Mouse (Mus musculus): ENCODE data around the gene Evx1. TPM values are rescaled to one million over a fixed set of nuclear protein-coding genes. Genes with fewer than 3 reads are reported as not detected.
A peak's percentile ranks its signal among the peaks of the same experiment; 100 is the strongest.

Gene Evx1
- polyA plus RNA-seq, 1 experiment from 2014 or later, result not detected

DNA sequence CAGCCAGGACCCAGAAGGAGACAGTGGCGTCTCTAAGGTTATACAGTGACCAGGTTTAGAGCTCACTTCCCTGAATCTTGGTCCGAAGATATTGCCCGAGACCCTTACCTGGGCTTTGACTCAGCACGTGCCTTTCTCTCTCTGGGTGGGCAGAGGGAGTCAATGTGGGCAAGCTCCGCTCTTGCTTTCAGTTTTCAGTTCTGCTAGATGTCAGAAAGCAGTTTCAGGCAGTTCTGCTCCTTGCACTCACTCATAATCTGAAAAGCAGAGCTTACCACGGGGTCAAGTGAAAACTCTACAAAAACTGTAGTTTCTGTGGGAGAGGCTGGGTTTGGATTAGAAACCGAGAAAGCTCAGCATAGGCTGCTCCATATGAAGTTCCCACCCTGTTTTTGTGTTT, 21.0 kb upstream of the Evx1 start:
- H3K27ac ChIP-seq, result no peak overlapping the region
- no peak for ATAC-seq (replicated peaks; ENCODE audit: insufficient number of reproducible peaks, insufficient read depth, low FRiP score, low read depth)
- peaks cover 10% of the 10 kb centered on the region for H3K4me1 ChIP-seq (replicated peaks)
- H3K4me2 ChIP-seq, result no peak overlapping the region
- no peak overlapping the region for H3K4me3 ChIP-seq
- no peaks in the 10 kb centered on the region for H3K9me3 ChIP-seq (replicated peaks)
- no peaks in the 10 kb centered on the region for H3K36me3 ChIP-seq
- WGBS, result 62% methylated on average over 7 of the region's 7 CpGs
- H3K27me3 ChIP-seq, result peaks cover 77% of the 10 kb centered on the region
- H3K9ac ChIP-seq, result no peak overlapping the region

DNA sequence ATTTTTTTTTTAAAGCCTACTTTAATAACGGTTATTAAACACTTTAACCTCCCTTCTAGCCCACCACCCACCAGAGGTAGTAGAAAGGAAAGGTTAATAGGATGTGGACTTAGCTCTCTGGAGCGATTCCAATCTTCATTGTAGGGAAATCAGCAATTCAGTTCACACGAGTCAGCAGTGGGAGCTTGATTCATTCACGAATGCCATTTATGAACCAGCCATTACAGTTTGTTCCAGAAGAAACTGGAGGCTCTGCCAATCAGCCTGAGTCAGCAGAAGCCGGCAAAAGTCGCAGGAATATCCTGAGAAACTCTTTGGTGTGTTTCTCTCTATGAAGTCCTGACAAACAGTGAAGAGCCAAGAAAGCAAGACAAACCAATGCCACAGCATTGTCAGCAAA, 18.7 kb upstream of the Evx1 start:
- Histone ChIP-seq H3K4me1 (replicated peaks) (peaks cover 10% of the 10 kb centered on the region), H3K36me3 (no peaks in the 10 kb centered on the region), H3K9me3 (replicated peaks) (no peaks in the 10 kb centered on the region), H3K27me3 (peaks cover 71% of the 10 kb centered on the region), H3K27ac (no peak overlapping the region), H3K4me2 (no peak overlapping the region), H3K4me3 (no peak overlapping the region), H3K9ac (no peak overlapping the region)
- WGBS, result 71% methylated on average over 6 of the region's 6 CpGs
- ATAC-seq (replicated peaks; ENCODE audit: insufficient number of reproducible peaks, insufficient read depth, low FRiP score, low read depth), result no peak

GRCm38 (mm10) chr6:52298511-52298910, 14.8 kb upstream of the Evx1 start:
- H3K36me3 ChIP-seq, result no peaks in the 10 kb centered on the region
- H3K4me2 ChIP-seq, result no peak overlapping the region
- ATAC-seq (replicated peaks; ENCODE audit: insufficient number of reproducible peaks, insufficient read depth, low FRiP score, low read depth), result no peak
- H3K9me3 ChIP-seq (replicated peaks), result no peaks in the 10 kb centered on the region
- no peak overlapping the region for H3K27ac ChIP-seq
- H3K9ac ChIP-seq, result no peak overlapping the region
- H3K4me1 ChIP-seq (replicated peaks), result no peaks in the 10 kb centered on the region
- WGBS, result 67% methylated on average over 4 of the region's 4 CpGs
- no peak overlapping the region for H3K4me3 ChIP-seq
- peaks cover 55% of the 10 kb centered on the region for H3K27me3 ChIP-seq

GRCm38 (mm10) chr6:52300806-52301205, 12.5 kb upstream of the Evx1 start:
- H3K36me3 ChIP-seq, result no peaks in the 10 kb centered on the region
- peaks cover 56% of the 10 kb centered on the region for H3K27me3 ChIP-seq
- no peak overlapping the region for H3K4me3 ChIP-seq
- no peaks in the 10 kb centered on the region for H3K9me3 ChIP-seq (replicated peaks)
- 63% methylated on average over 4 of the region's 4 CpGs for WGBS
- H3K4me2 ChIP-seq, result no peak overlapping the region
- peaks cover 3% of the 10 kb centered on the region for H3K4me1 ChIP-seq (replicated peaks)
- no peak overlapping the region for H3K9ac ChIP-seq
- no peak for ATAC-seq (replicated peaks; ENCODE audit: insufficient number of reproducible peaks, insufficient read depth, low FRiP score, low read depth)
- H3K27ac ChIP-seq, result no peak overlapping the region

DNA sequence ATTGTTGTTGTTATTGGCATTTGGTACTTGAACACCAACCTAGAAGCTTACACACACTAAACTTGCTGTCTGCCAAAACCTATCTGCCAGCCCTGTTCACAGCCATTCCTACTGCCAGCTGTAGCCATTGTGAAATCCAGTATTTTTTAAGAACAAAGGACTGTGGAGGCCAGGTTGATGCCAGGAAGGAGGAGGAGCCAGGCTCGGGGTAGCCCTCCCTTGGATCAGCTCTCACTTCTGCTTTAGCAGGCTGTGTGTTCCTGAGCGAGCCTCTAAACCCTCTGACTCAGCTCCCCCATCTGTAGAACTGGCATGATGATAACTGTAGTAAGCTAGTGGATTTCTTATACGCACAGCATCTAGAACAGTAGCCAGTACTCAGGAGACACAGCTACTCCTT, 9.9 kb upstream of the Evx1 start:
- Histone ChIP-seq H3K9ac (no peak overlapping the region), H3K36me3 (no peaks in the 10 kb centered on the region), H3K4me1 (replicated peaks) (peaks cover 8% of the 10 kb centered on the region), H3K27ac (no peak overlapping the region), H3K4me2 (no peak overlapping the region), H3K9me3 (replicated peaks) (no peaks in the 10 kb centered on the region), H3K4me3 (no peak overlapping the region), H3K27me3 (peaks cover 71% of the 10 kb centered on the region)
- WGBS, result 49% methylated on average over 3 of the region's 3 CpGs
- no peak for ATAC-seq (replicated peaks; ENCODE audit: insufficient number of reproducible peaks, insufficient read depth, low FRiP score, low read depth)

GRCm38 (mm10) chr6:52305877-52306389, 7.4 kb upstream of the Evx1 start:
- peaks cover 78% of the 10 kb centered on the region for H3K27me3 ChIP-seq
- H3K9ac ChIP-seq, result no peak overlapping the region
- peak overlapping the region; percentile 51 for H3K4me3 ChIP-seq
- peak overlapping the region; percentile 86 for H3K4me2 ChIP-seq
- H3K36me3 ChIP-seq, result no peaks in the 10 kb centered on the region
- H3K9me3 ChIP-seq (replicated peaks), result no peaks in the 10 kb centered on the region
- peak; percentile 72; the same call in 1 of the 2 replicates for ATAC-seq (replicated peaks; ENCODE audit: insufficient number of reproducible peaks, insufficient read depth, low FRiP score, low read depth)
- WGBS, result under 1% methylated on average over 30 of the region's 30 CpGs
- H3K27ac ChIP-seq, result no peak overlapping the region
- peaks cover 15% of the 10 kb centered on the region for H3K4me1 ChIP-seq (replicated peaks)

DNA sequence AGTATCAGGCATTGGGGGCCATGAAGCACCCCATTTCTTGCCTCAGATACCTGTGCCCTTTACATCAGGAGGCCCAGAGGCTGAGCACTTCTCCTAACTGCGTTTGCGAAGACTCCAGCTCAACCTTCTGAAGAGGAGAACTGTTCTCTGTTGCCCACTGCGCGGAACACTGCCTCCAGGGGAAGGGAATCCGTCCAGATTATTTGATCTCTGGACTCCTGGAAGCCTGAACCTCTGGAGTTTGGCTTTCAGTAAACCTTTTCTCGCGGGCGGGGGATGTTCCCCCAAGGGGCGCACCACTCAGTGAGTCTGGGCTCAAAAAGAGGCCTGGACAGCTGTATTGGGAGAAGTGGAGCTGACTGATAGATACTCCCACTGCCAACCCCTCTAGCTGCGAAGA, 3.5 kb upstream of the Evx1 start:
- Histone ChIP-seq H3K27me3 (peaks cover 95% of the 10 kb centered on the region), H3K4me1 (replicated peaks) (peaks cover 25% of the 10 kb centered on the region), H3K4me3 (no peak overlapping the region), H3K9ac (no peak overlapping the region), H3K9me3 (replicated peaks) (no peaks in the 10 kb centered on the region), H3K36me3 (no peaks in the 10 kb centered on the region), H3K27ac (no peak overlapping the region), H3K4me2 (no peak overlapping the region)
- no peak for ATAC-seq (replicated peaks; ENCODE audit: insufficient number of reproducible peaks, insufficient read depth, low FRiP score, low read depth)
- 34% methylated on average over 10 of the region's 10 CpGs for WGBS

DNA sequence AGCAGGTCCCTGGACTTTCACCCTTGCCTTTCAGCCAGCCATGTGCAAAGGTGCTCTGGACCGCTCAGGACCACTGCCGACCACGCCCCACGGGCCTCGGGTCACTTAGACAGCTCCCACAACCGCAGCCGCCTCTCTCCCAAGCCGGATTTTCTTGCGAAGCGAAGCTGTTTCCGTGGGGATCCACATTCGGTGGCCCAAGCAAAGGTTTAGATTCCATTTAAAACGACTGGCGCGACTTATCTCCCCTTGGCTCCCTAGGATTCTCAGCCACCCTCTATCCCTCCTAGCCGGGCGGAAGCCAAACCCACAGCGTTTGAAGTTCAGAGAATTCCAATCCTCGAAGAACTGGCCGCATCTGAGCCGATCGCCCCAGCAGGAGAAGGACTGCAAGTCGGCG, 2.9 kb upstream of the Evx1 start:
- peaks cover 96% of the 10 kb centered on the region for H3K27me3 ChIP-seq
- H3K4me3 ChIP-seq, result peak overlapping the region; percentile 13; the same call in 1 of the 2 replicates
- peak overlapping the region; percentile 29 for H3K4me2 ChIP-seq
- 2% methylated on average over 24 of the region's 24 CpGs for WGBS
- no peak for ATAC-seq (replicated peaks; ENCODE audit: insufficient number of reproducible peaks, insufficient read depth, low FRiP score, low read depth)
- H3K9ac ChIP-seq, result no peak overlapping the region
- H3K9me3 ChIP-seq (replicated peaks), result no peaks in the 10 kb centered on the region
- peaks cover 25% of the 10 kb centered on the region for H3K4me1 ChIP-seq (replicated peaks)
- H3K27ac ChIP-seq, result no peak overlapping the region
- no peaks in the 10 kb centered on the region for H3K36me3 ChIP-seq

DNA sequence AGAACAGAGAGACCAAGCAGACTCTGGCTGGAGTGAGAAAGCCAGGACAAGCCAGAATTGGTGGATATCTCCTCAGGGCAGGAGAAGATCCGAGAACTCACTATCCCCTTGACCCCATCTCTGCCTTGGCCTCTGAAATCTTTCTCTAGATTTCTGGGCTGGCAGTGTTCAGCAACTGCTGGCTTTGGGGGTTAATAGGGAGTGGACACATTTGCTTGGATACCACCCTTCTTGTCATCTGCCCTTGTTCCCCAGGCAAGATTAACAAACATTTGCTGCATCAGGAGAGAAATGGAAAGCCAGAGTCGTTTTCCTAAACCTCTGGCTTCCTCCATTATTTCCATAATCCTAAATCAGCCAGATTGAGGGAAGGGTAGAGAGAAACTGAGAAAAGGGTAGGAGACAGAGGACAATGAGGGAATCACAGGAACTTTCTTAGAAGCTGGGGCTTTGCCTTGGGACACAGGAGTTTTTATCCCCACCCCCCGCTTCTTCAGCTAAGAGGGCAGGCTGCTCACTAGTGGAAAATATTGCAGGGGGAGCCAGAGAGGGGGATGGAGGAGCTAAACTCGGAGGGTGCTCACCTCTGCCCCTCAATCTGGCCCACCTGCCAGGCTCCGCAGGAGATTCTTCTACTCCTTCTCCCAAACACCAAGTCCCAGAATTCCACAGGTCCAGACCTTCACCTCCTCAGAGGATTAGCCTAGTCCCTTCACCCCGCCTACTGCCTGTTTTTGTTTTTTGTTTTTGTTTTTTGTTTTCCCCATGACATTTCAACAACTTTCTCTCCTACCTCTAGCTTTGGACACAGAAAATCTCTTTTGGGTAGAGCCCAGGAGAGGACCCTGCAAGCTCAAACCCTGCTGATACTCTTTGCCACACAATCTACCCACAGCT, 1.4 kb upstream of the Evx1 start:
- WGBS, result 4% methylated on average over 6 of the region's 6 CpGs
- Histone ChIP-seq H3K27me3 (peaks cover 96% of the 10 kb centered on the region), H3K4me2 (no peak overlapping the region), H3K27ac (no peak overlapping the region), H3K4me3 (no peak overlapping the region), H3K9me3 (replicated peaks) (no peaks in the 10 kb centered on the region), H3K36me3 (no peaks in the 10 kb centered on the region), H3K9ac (no peak overlapping the region), H3K4me1 (replicated peaks) (peaks cover 25% of the 10 kb centered on the region)
- no peak for ATAC-seq (replicated peaks; ENCODE audit: insufficient number of reproducible peaks, insufficient read depth, low FRiP score, low read depth)

DNA sequence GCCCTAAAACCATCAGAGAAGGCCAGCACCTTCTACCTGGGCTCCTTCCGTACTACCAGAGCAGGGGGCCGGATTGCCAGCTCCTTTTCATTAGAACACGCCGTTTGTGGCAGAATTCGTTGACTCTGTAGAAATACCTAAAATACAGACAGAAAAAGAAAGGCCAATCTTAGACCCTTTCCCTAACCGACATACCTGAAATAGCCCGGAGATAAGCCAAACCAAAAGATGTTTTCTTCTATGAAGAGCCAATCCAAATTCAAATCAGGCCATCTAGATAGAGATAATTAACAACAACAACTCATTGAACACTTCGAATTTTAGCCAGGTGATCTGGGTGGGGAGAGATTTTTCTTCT, 761 bp upstream of the Evx1 start:
- 3% methylated on average over 8 of the region's 8 CpGs for WGBS
- Histone ChIP-seq H3K4me3 (no peak overlapping the region), H3K4me2 (no peak overlapping the region)

GRCm38 (mm10) chr6:52314304-52315100, 1.2 kb downstream of the Evx1 start:
- Histone ChIP-seq H3K27me3 (peaks cover 96% of the 10 kb centered on the region), H3K4me2 (peak overlapping the region; percentile 39), H3K36me3 (no peaks in the 10 kb centered on the region), H3K4me1 (replicated peaks) (peaks cover 28% of the 10 kb centered on the region), H3K4me3 (peak overlapping the region; percentile 22; the same call in 1 of the 2 replicates), H3K9me3 (replicated peaks) (no peaks in the 10 kb centered on the region), H3K9ac (no peak overlapping the region), H3K27ac (no peak overlapping the region)
- WGBS, result 2% methylated on average over 27 of the region's 27 CpGs
- no peak for ATAC-seq (replicated peaks; ENCODE audit: insufficient number of reproducible peaks, insufficient read depth, low FRiP score, low read depth)

More for the DNA sequence above, 761 bp upstream of the Evx1 start:
- H3K9ac ChIP-seq, result no peak overlapping the region
- H3K9me3 ChIP-seq (replicated peaks), result no peaks in the 10 kb centered on the region
- peaks cover 96% of the 10 kb centered on the region for H3K27me3 ChIP-seq
- no peaks in the 10 kb centered on the region for H3K36me3 ChIP-seq
- H3K4me1 ChIP-seq (replicated peaks), result peaks cover 28% of the 10 kb centered on the region
- H3K27ac ChIP-seq, result no peak overlapping the region
- ATAC-seq (replicated peaks; ENCODE audit: insufficient number of reproducible peaks, insufficient read depth, low FRiP score, low read depth), result no peak
